In genomic region chr9:10713641-10714040, GRCm38 (mm10) we compare ENCODE assay signal across 21 mouse cellular contexts.
"Had no signal": no experiment of that assay in that cellular context is flagged by ENCODE, and none has a peak within 500 bp of the region (broad histone marks: within the 10 kb centered on the region; RNA-seq: fewer than 3 reads in every experiment).

No protein-coding gene starts in this region.

- H3K27ac ChIP-seq: heart, embryonic 13.5 days; heart, embryonic 15.5 days; hindbrain, embryonic 13.5 days; hindbrain, embryonic 15.5 days; hindbrain, postnatal 0 days; layer of hippocampus, adult 2 months; left cerebral cortex, adult 2 months; limb, embryonic 10.5 days; limb, embryonic 12.5 days; liver, embryonic 13.5 days; liver, embryonic 15.5 days had no signal

- H3K36me3 ChIP-seq: heart, embryonic 13.5 days; heart, embryonic 15.5 days; hindbrain, embryonic 13.5 days; hindbrain, embryonic 15.5 days; limb, embryonic 10.5 days; limb, embryonic 12.5 days; liver, embryonic 13.5 days; liver, embryonic 15.5 days had no signal

- H3K4me1 ChIP-seq: heart, embryonic 13.5 days; heart, embryonic 15.5 days; hindbrain, embryonic 13.5 days; hindbrain, embryonic 15.5 days; limb, embryonic 10.5 days; limb, embryonic 12.5 days; liver, embryonic 13.5 days; liver, embryonic 15.5 days had no signal

- H3K9ac ChIP-seq: heart, embryonic 13.5 days; heart, embryonic 15.5 days; hindbrain, embryonic 13.5 days; hindbrain, embryonic 15.5 days; limb, embryonic 12.5 days; liver, embryonic 13.5 days; liver, embryonic 15.5 days had no signal

- H3K4me3 ChIP-seq: heart, embryonic 13.5 days; heart, embryonic 15.5 days; hindbrain, embryonic 13.5 days; hindbrain, embryonic 15.5 days; layer of hippocampus, adult 2 months; left cerebral cortex, adult 2 months; limb, embryonic 10.5 days; limb, embryonic 12.5 days; liver, embryonic 13.5 days; liver, embryonic 15.5 days had no signal

- H3K9me3 ChIP-seq: heart, embryonic 13.5 days; heart, embryonic 15.5 days; hindbrain, embryonic 13.5 days; hindbrain, embryonic 15.5 days; limb, embryonic 10.5 days; limb, embryonic 12.5 days; liver, embryonic 13.5 days; liver, embryonic 15.5 days had no signal

- H3K27me3 ChIP-seq: heart, embryonic 13.5 days; heart, embryonic 15.5 days; hindbrain, embryonic 13.5 days; hindbrain, embryonic 15.5 days; limb, embryonic 12.5 days; liver, embryonic 13.5 days; liver, embryonic 15.5 days had no signal

- DNase-seq: gastrocnemius, postnatal 14 days; gastrocnemius, postnatal 36 days; heart, adult 18-20 months; heart, postnatal 14 days; heart, postnatal 36 days; kidney, adult 11 months; kidney, adult 8-10 months; kidney, postnatal 10 days; kidney, postnatal 4 days; liver; liver, embryonic 13.5 days had no signal
